Mouse (Mus musculus) urinary bladder, postnatal 4 days (tissue): Measurements from ENCODE around the gene Slc5a9.
"Not testable (repeated sequence)": the region's sequence is repeated elsewhere in the genome, so short reads cannot be mapped to it uniquely, and the experiment has no call there.

Experiments
- DNase-seq, 2 experiments: peaks; one replicate each; pipeline ENCODE4 v3.0.0; 2021 to 2022; ENCODE audit warnings: low spot score in 2 of 2

Slc5a9 gene

DNA sequence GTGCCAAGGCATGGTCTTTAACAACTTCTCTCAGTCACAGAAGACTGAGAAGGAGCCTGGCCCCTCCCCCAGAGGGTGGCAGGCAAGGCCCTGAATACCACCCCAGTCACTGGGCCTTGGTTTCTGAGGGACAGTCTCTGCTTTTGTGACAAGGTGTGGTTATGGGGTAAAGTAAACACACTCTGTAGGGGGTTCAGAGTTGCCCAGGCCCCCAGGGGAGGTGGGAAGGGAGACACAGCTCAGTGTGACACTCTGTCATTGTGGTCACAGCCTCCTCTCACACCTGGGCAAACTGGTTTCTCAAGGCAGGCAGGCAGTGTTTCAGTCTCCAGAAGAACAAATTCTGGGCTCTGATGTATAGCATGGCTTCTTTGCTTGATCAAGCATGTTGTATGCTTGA lies at the start of gene Slc5a9:
TSS of gene Slc5a9 (minus strand) at position 144 of the 400 bp plus-strand sequence.
- DNase-seq: no peak

DNA sequence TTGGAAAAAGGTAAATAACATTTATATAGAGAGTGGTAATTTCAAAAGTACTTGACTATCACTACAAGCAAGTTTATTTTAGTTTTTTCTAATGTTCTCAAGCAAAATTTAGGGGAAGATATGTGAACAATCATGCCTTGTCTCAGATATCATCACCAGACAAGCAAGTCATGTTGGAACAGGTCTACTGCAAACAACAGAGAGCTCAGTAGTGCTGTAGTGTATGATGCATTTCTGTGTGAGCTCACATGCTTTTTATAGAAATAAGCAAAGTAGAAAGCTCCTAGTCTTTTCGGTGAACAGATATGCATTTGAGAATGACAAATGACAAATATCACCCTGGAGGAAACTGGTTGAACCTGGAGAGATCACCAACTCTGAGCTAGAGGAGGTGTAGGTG lies 16.4 kb upstream of the Slc5a9 start, which contains the start of gene Skint8:
TSS of gene Skint8 (plus strand) at position 301 of the 400 bp plus-strand sequence.
- no peak for DNase-seq

GRCm38 (mm10) chr4:111907926-111908325 lies 5.2 kb upstream of the Slc5a9 start:
- no peak for DNase-seq

DNA sequence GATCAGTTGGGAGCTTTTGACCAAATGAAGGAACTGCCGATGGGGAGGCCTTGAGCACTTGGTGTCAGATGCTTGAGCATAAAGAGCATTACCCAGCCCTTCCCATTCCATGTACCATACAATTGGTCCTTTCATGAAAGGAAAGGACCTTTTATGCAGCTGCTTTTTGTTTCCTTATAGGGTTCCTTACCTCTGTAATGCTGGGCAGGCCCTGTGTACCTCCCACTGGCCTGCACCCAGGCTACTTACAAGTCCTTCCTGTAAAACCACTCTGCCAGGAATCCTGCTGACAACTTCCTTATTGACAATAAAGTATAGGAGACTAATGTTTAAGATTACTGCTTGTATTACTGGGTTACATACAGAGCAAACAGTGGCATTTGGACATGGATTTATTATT lies 1.2 kb downstream of the Slc5a9 start:
- no peak for DNase-seq

DNA sequence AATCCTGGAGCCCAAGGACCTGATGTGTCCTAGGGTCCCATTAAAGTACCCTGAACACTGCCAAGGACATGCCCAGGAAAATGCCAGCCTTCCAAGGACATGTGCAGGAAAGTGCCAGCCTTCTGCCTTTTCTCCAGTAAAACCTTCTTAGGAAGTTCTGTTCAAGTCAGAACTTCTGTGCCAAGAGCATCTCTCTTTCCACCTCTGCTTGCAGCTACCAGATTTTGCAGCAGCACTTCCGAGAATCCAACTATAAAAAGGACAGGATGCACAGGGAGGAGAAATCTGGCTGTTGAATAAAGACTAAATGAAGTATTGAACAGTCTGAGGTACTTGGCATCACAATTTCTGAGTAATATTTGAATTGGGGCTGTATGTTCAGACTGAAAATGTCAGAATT lies 2.2 kb downstream of the Slc5a9 start:
- not testable (repeated sequence) for DNase-seq

- DNase-seq: no peak
Observed at GRCm38 (mm10) chr4:111898566-111898965, 4.2 kb downstream of the Slc5a9 start.

DNA sequence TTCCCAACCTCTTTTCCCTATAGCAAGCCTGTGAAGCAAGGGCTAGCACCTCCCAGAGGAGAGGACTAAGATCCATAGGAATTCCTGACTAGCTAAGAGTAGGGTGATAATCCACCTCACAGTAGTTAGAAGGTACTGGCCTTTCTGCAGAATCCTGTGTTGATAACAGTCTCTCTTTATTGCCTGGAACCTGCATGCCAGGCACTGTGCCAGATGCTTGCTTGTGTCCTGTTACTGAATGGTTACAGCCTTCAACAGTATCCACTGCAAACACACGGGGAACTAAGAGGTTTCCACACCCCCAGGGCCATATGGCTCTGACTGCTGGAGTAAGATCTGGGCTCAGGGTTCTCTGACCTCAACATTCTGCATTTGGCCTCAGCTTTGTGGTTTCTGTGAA lies 5.0 kb downstream of the Slc5a9 start:
- DNase-seq: no peak

DNA sequence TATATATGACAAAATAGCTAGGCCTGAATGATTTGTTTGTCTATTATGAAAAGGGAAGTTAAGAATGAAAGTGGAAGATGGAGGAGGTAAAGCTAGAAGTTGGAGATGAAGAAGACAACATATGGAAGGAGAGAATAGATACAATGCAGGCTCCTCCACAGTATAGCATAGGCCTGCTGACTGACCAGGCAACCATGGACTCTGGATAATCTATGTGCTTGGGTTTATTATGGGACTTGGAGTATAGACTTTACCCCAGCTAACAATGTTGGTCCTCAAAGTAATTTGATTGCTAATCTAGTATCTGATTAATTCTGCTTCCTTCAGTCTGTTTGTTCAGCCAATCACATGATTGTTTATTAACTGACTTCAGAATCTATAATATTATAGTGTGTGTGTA lies 10.6 kb downstream of the Slc5a9 start:
- DNase-seq: no peak

DNA sequence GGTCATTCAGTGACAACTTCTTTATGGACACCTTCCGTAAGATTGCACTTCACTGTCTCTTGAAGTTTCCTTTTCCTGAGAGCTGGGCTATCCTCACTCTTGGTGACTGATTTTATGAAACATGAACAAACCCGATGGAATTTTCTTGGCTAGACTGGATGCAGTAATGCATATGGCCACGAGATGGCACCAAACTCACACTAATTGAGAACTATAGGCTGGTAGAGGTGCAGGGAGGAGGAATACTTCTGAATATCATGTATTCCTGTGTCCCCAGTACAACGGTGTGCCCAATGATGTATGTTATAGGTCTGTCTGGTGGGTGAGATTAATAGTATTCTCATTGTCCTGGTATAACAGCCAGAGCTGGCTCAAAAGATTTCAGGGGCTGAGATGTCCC lies 16.1 kb downstream of the Slc5a9 start:
- peak; percentile 53 to 75 for DNase-seq

- peak in 1 of 2 experiments; percentile 77 for DNase-seq
Observed at GRCm38 (mm10) chr4:111886018-111886417, 16.7 kb downstream of the Slc5a9 start.

- no peak for DNase-seq
Observed at GRCm38 (mm10) chr4:111883543-111883942, 19.2 kb downstream of the Slc5a9 start.

DNA sequence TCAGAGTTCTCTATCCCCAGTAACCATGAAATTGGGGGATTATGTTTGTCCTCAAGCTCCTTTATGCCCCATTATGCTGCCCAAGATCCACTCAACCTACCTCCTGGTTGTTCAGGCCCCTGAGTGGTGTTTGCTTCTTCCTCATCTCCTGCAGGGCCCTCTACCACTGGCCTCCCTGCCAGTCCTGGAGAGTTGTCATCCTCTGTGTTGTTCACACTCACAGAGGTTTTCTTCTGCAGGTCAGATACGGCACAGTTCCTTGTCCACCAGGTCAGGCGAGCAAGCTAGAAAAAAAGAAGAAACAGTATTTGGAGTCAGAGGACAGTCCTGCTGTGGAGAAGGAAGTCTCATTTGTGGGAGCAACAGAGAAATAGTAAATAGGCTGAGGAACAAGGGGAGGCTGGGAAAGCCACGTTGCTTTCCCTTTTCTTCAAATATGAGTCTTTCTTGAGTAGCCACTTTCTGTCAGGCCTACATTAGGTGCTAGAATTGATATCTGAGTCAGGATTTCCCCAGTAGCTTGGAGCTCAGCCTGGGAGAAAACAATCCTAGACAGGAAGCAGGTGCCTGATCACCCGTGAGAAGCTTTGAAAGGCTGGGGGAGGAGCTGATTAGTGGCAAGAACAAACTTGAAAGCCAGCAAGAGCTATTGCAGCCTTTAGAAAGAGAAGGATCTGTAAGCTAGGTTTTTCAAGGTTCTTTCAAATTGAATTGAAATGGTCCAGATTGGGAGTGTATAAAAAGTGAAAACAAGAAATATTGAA lies 22.4 kb downstream of the Slc5a9 start:
- no peak for DNase-seq

DNA sequence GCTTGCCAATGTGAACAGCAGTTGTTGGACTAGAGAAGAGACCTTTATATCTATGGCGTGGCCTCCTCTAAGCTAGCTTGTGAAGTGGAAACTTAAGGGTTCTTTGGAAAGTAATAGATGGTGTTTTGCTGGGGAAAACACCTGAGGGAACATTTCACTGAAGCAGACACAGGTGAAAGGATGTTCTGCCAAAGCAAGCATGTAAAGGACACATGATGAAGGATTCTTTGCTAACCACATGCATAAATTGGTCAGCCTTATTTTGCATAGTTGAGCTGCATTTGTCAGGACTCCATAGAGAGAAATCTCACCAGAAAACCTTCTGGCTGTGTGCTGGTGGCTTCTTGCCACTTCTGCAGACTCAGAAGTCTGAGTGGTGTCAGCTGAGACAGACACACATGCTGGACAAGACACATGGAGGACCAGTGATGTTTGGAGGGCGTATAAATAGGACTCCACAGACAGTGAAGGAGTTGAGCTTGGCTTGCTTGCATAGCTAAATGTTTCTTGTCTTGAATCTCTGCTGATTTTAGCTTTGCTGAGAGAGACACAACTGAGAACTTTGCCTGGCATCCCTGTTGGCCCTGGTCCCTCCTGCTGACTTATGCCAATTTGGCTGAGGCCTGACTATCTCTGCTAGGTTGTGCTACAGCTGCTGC lies 34.8 kb downstream of the Slc5a9 start:
- no peak for DNase-seq

DNA sequence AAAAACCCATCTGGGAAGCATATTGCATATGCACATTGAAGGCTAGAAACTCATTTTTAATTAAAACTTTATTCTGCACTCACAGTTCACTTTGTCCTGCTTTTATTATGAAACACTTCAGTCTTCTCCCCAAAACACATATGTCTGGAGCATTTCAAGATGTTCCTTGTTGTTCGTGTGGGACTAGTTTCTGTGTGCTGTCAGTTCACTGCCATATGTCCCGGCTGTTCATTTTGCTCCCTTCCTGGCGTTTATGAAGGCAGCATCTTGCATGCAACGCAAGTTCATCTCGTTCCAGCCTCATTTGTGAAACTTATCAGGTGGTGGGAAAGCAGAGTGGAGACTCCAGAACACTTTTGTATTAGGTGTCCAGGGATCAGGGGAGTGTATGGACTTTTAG lies 36.0 kb downstream of the Slc5a9 start:
- DNase-seq: no peak

DNA sequence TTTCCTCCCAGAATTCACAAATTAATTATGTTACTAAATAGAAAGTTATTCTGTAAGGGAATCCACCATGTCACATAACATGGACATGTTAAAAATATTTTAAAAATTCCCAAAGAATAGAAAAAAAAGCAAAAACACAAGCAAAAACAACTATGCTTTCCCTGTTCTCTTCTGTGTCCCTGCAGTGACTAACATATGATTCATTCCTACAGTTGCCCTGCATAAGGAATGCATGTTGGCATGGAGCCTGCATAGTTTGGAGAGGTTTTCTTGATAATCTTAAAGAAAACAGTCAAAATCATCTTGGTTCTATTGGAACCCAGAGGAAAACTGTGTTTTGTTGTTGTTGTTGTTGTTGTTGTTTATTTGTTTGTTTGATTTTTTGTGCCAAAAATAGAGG lies 50.1 kb downstream of the Slc5a9 start:
- DNase-seq: no peak

GRCm38 (mm10) chr4:111838882-111839281 lies 63.8 kb downstream of the Slc5a9 start:
- no peak for DNase-seq
